In genomic region chr3:51561993-51562385, GRCm38 (mm10) we compare ENCODE assay signal across 8 mouse cellular contexts. TPM values are rescaled to one million over a fixed set of nuclear protein-coding genes. Genes with fewer than 3 reads are reported as not detected.
DNase-seq lines count a peak whose midpoint lies in the region; ATAC-seq lines count a peak whose summit lies in the region.

No protein-coding gene starts in this region.

- peak overlapping the region; percentile 100 for H3K4me2 ChIP-seq in liver, embryonic 11.5 days
- H3K4me2 ChIP-seq in embryonic facial prominence, embryonic 15.5 days (replicated peaks), result peak overlapping the region; percentile 99
- H3K4me2 ChIP-seq in intestine, embryonic 14.5 days (ENCODE audit: low read length), result peak overlapping the region; percentile 99
- H3K4me2 ChIP-seq in neural tube, embryonic 13.5 days, result peak overlapping the region; percentile 97

- no peak overlapping the region for H3K27ac ChIP-seq in liver, embryonic 11.5 days (ENCODE audit: low read depth, low read length)
- peak overlapping the region; percentile 96; the same call in 1 of the 2 replicates for H3K27ac ChIP-seq in embryonic facial prominence, embryonic 15.5 days (replicated peaks)
- H3K27ac ChIP-seq in intestine, embryonic 14.5 days (ENCODE audit: low read depth), result no peak overlapping the region
- no peak overlapping the region for H3K27ac ChIP-seq in neural tube, embryonic 13.5 days (replicated peaks)

- no peak overlapping the region for H3K9ac ChIP-seq in liver, embryonic 11.5 days (ENCODE audit: low read depth, low read length)
- H3K9ac ChIP-seq in embryonic facial prominence, embryonic 15.5 days, result no peak overlapping the region
- H3K9ac ChIP-seq in intestine, embryonic 14.5 days (ENCODE audit: low read length), result no peak overlapping the region
- H3K9ac ChIP-seq in neural tube, embryonic 13.5 days, result peak overlapping the region; percentile 96; the same call in 1 of the 2 replicates

- 73% methylated on average over 6 of the region's 6 CpGs for WGBS in liver, embryonic 11.5 days
- 58% methylated on average over 6 of the region's 6 CpGs for WGBS in embryonic facial prominence, embryonic 15.5 days
- WGBS in intestine, embryonic 14.5 days, result 53% methylated on average over 6 of the region's 6 CpGs
- 71% methylated on average over 6 of the region's 6 CpGs for WGBS in neural tube, embryonic 13.5 days

- H3K9me3 ChIP-seq in liver, embryonic 11.5 days (ENCODE audit: control insufficient read depth, low read length), result no peaks in the 10 kb centered on the region
- H3K9me3 ChIP-seq in embryonic facial prominence, embryonic 15.5 days (replicated peaks), result no peaks in the 10 kb centered on the region
- H3K9me3 ChIP-seq in intestine, embryonic 14.5 days (ENCODE audit: control insufficient read depth, low read length), result no peaks in the 10 kb centered on the region
- no peaks in the 10 kb centered on the region for H3K9me3 ChIP-seq in neural tube, embryonic 13.5 days

- H3K36me3 ChIP-seq in liver, embryonic 11.5 days (ENCODE audit: control insufficient read depth, insufficient read depth, low read length), result no peaks in the 10 kb centered on the region
- H3K36me3 ChIP-seq in embryonic facial prominence, embryonic 15.5 days, result no peaks in the 10 kb centered on the region
- H3K36me3 ChIP-seq in intestine, embryonic 14.5 days (ENCODE audit: control insufficient read depth, insufficient read depth, low read length), result no peaks in the 10 kb centered on the region
- H3K36me3 ChIP-seq in neural tube, embryonic 13.5 days, result no peaks in the 10 kb centered on the region

- no peak for ATAC-seq in liver, embryonic 11.5 days (replicated peaks; ENCODE audit: low FRiP score)
- ATAC-seq in embryonic facial prominence, embryonic 15.5 days (ENCODE audit: insufficient number of reproducible peaks, low FRiP score, low TSS enrichment, low read depth), result no peak
- ATAC-seq in intestine, embryonic 14.5 days (replicated peaks; ENCODE audit: low FRiP score, low TSS enrichment, low read depth), result no peak
- no peak for ATAC-seq in neural tube, embryonic 13.5 days (ENCODE audit: low read depth)
- no peak for ATAC-seq in monocyte, adult 5-6 weeks (replicated peaks; ENCODE audit: insufficient number of reproducible peaks, low FRiP score, low TSS enrichment, poor library complexity, severe bottlenecking)

- peaks cover 9% of the 10 kb centered on the region for H3K4me1 ChIP-seq in liver, embryonic 11.5 days (replicated peaks; ENCODE audit: control insufficient read depth, insufficient read depth, low read length)
- H3K4me1 ChIP-seq in embryonic facial prominence, embryonic 15.5 days, result peaks cover 23% of the 10 kb centered on the region
- H3K4me1 ChIP-seq in intestine, embryonic 14.5 days (replicated peaks; ENCODE audit: control insufficient read depth, insufficient read depth, low read length), result peaks cover 16% of the 10 kb centered on the region
- peaks cover 35% of the 10 kb centered on the region for H3K4me1 ChIP-seq in neural tube, embryonic 13.5 days (replicated peaks)

- H3K27me3 ChIP-seq in liver, embryonic 11.5 days (replicated peaks; ENCODE audit: control insufficient read depth, insufficient read depth, low read length), result no peaks in the 10 kb centered on the region
- no peaks in the 10 kb centered on the region for H3K27me3 ChIP-seq in embryonic facial prominence, embryonic 15.5 days
- no peaks in the 10 kb centered on the region for H3K27me3 ChIP-seq in intestine, embryonic 14.5 days (replicated peaks; ENCODE audit: control insufficient read depth, insufficient read depth, low read length)
- H3K27me3 ChIP-seq in neural tube, embryonic 13.5 days, result 0 out of 2 replicates have a peak, but pooled peaks cover 3% of the 10 kb centered on the region

- H3K4me3 ChIP-seq in liver, embryonic 11.5 days (ENCODE audit: low read depth, low read length), result no peak overlapping the region
- H3K4me3 ChIP-seq in embryonic facial prominence, embryonic 15.5 days (replicated peaks), result peak overlapping the region; percentile 87
- H3K4me3 ChIP-seq in intestine, embryonic 14.5 days (ENCODE audit: low read depth, low read length), result peak overlapping the region; percentile 82; the same call in 1 of the 2 replicates
- H3K4me3 ChIP-seq in neural tube, embryonic 13.5 days, result peak overlapping the region; percentile 88; the same call in 1 of the 2 replicates

- DNase-seq in liver, embryonic 11.5 days (ENCODE audit: low spot score), result no peak
- DNase-seq in liver, result no peak
- no peak for DNase-seq in intestine, embryonic 14.5 days (ENCODE audit: low spot score)
- no peak for DNase-seq in spleen, postnatal 4 days (ENCODE audit: low spot score in 2 of 2)
- no peak for DNase-seq in kidney, adult 8-10 months

RNA-seq across cellular contexts. Expression of gene Setd7, which starts 1.3 kb away (rescaled TPM):
- 2.3 and 2.4 TPM in 2 replicates for polyA plus RNA-seq in liver, embryonic 11.5 days (2014; fragmentation: Nextera tagmentation; extraction: Ambion mirVana)
- polyA plus RNA-seq in embryonic facial prominence, embryonic 15.5 days (2015; fragmentation: Nextera tagmentation; extraction: Ambion mirVana), result 3.6 and 4.2 TPM in 2 replicates
- polyA plus RNA-seq in intestine, embryonic 14.5 days (2014; fragmentation: Nextera tagmentation; extraction: Ambion mirVana), result 4.2 and 5.8 TPM in 2 replicates
- 3.4 and 4.1 TPM in 2 replicates for polyA plus RNA-seq in neural tube, embryonic 13.5 days (2015; fragmentation: Nextera tagmentation; extraction: Ambion mirVana)
- 17.5 to 30.9 TPM (median 24.9 TPM) in 3 replicates for total RNA-seq in monocyte, adult 5-6 weeks (2017)
